Mouse (Mus musculus) liver, embryonic 14.5 days (tissue): ENCODE data around the gene Lamc2. TPM values are rescaled to one million over a fixed set of nuclear protein-coding genes. Genes with fewer than 3 reads are reported as not detected.

Experiments
- ATAC-seq: fragments of 200-750 bp; cut with Nextera tagmentation; 2 replicates; pipeline ENCODE4 v1.8.0; 2017; ENCODE audit warnings: moderate number of reproducible peaks, mild to moderate bottlenecking, moderate library complexity; ENCODE audit not compliant: insufficient read depth
- DNase-seq, 3 experiments: peaks; one replicate each; pipeline ENCODE4 v3.0.0-alpha.2; 2012 to 2013; ENCODE audit warnings: low read depth in 3 of 3, low spot score in 3 of 3
- H3K27ac ChIP-seq: fragments of 300-500 bp; sonication (generic); 2 replicates; pipeline ENCODE4 v1.5.1; 2014; ENCODE audit warnings: moderate library complexity, mild to moderate bottlenecking, control low read depth, inconsistent platforms
- H3K27me3 ChIP-seq: fragments of 300-500 bp; sonication (generic); 2 replicates; pipeline ENCODE4 v1.6.1; 2014; ENCODE audit warnings: mild to moderate bottlenecking, low read length, moderate library complexity; ENCODE audit not compliant: control insufficient read depth, insufficient read depth
- H3K36me3 ChIP-seq: fragments of 300-500 bp; sonication (generic); replicated peaks from 2 replicates; pipeline ENCODE4 v1.6.1; 2014; ENCODE audit warnings: low read depth; ENCODE audit not compliant: control insufficient read depth, insufficient read depth
- H3K4me1 ChIP-seq, 2 experiments: fragments of 200-500 bp in 1 of 2; fragments of 300-500 bp in 1 of 2; sonication (generic) in 1 of 2; replicated peaks; 2 replicates each; pipeline ENCODE4 v1.6.1; 2012 to 2014; ENCODE audit warnings: antibody characterized with exemption in 1 of 2, inconsistent platforms in 1 of 2, low read length in 1 of 2; ENCODE audit not compliant: control insufficient read depth in 2 of 2, insufficient read depth in 2 of 2
- H3K4me2 ChIP-seq: fragments of 300-500 bp; sonication (generic); 2 replicates; pipeline ENCODE4 v1.6.1; 2014; ENCODE audit warnings: low read depth, mild to moderate bottlenecking, control low read depth, moderate library complexity
- H3K4me3 ChIP-seq, 2 experiments: fragments of 200-500 bp in 1 of 2; fragments of 300-500 bp in 1 of 2; sonication (generic) in 1 of 2; 2 replicates each; pipeline ENCODE4 v1.5.1; 2012 to 2014; ENCODE audit warnings: low read depth in 2 of 2, low read length in 2 of 2, mild to moderate bottlenecking in 2 of 2, control low read depth in 1 of 2, inconsistent platforms in 1 of 2, moderate library complexity in 1 of 2; ENCODE audit not compliant: insufficient read depth in 1 of 2
- H3K9ac ChIP-seq: fragments of 300-500 bp; sonication (generic); replicated peaks from 2 replicates; pipeline ENCODE4 v1.6.1; 2014; ENCODE audit warnings: mild to moderate bottlenecking, control low read depth, moderate library complexity
- H3K9me3 ChIP-seq: fragments of 300-500 bp; sonication (generic); 2 replicates; pipeline ENCODE4 v1.6.1; 2016; ENCODE audit warnings: low read length, mixed read lengths; ENCODE audit not compliant: control insufficient read depth
- CTCF ChIP-seq: IDR thresholded peaks from 2 replicates; pipeline ENCODE4 v1.5.1; 2016; ENCODE audit warnings: antibody characterized with exemption, low read depth, control low read depth
- EP300 ChIP-seq: IDR thresholded peaks from 2 replicates; pipeline ENCODE4 v1.6.1; 2016; ENCODE audit warnings: antibody characterized with exemption, low read depth
- WGBS: fragments of 180-500 bp; shearing (Covaris S2); extraction: QIAGEN DNeasy Blood & Tissue Kit; methylation state at CpG from one replicate; pipeline ENCODE4 v1.1.7; 2014; ENCODE audit not compliant: insufficient replicate concordance; 5-methylcytosine and 5-hydroxymethylcytosine counted together
- polyA plus RNA-seq, 2 experiments: library from polyadenylated mRNA; depleted of rRNA in 1 of 2; stranded (reverse) in 1 of 2; unstranded in 1 of 2; fragments of >200 nt; fragmentation: Nextera tagmentation in 1 of 2; extraction: Ambion mirVana in 1 of 2; gene quantifications; 2 replicates each; pipeline versions ENCODE4 v1.2.1 to v1.2.3; 2012 to 2014

The Lamc2 gene
- polyA plus RNA-seq, 2 experiments, result 0.10 to 0.14 TPM

- WGBS, result 42% methylated on average over 4 of the region's 4 CpGs
- TF ChIP-seq CTCF (no peak), EP300 (no peak)
- Histone ChIP-seq H3K27me3 (no peaks in the 10 kb centered on the region), H3K4me3 (no peak overlapping the region), H3K36me3 (no peaks in the 10 kb centered on the region), H3K4me2 (no peak overlapping the region), H3K9ac (no peak overlapping the region), H3K9me3 (no peaks in the 10 kb centered on the region), H3K4me1 (no peaks in the 10 kb centered on the region), H3K27ac (no peak overlapping the region)
- no peak for DNase-seq
- ATAC-seq, result no peak
These were observed 24.7 kb upstream of the Lamc2 start for GRCm38 (mm10) chr1:153210992-153211391.

GRCm38 (mm10) chr1:153210198-153210597 is 24.0 kb upstream of the Lamc2 start:
- Histone ChIP-seq H3K4me2 (no peak overlapping the region), H3K9ac (no peak overlapping the region), H3K4me1 (no peaks in the 10 kb centered on the region), H3K27ac (no peak overlapping the region), H3K9me3 (no peaks in the 10 kb centered on the region), H3K27me3 (no peaks in the 10 kb centered on the region), H3K36me3 (no peaks in the 10 kb centered on the region), H3K4me3 (no peak overlapping the region)
- no peak for DNase-seq
- no peak for ATAC-seq
- WGBS, result 47% methylated on average over 2 of the region's 2 CpGs
- no peak for TF ChIP-seq EP300
- TF ChIP-seq CTCF, result no peak

DNA sequence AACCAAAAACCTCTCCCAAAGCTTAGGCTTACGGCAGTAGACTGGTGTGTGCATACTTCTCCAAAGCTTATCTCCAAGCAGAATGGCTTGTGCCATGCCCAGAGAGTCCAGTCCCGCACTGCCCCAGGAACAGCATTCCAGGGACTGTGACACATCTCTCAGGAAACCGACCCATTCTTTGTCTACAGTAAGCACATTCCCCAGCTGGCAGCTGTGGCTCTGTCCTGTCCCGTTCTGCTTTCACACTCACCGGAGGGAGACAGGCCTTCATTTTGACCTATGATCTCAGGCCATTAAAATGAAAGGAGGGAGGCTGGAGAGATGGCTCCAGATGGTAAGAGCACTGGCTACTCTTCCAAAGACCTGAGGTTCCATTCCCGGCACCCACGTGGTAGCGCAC is 15.9 kb upstream of the Lamc2 start:
- no peak for ATAC-seq
- Histone ChIP-seq H3K36me3 (no peaks in the 10 kb centered on the region), H3K27me3 (no peaks in the 10 kb centered on the region), H3K27ac (no peak overlapping the region), H3K9me3 (no peaks in the 10 kb centered on the region), H3K4me3 (no peak overlapping the region), H3K9ac (no peak overlapping the region), H3K4me2 (no peak overlapping the region), H3K4me1 (no peaks in the 10 kb centered on the region)
- 45% methylated on average over 8 of the region's 8 CpGs for WGBS
- TF ChIP-seq EP300, result no peak
- TF ChIP-seq CTCF, result no peak
- DNase-seq, result no peak

DNA sequence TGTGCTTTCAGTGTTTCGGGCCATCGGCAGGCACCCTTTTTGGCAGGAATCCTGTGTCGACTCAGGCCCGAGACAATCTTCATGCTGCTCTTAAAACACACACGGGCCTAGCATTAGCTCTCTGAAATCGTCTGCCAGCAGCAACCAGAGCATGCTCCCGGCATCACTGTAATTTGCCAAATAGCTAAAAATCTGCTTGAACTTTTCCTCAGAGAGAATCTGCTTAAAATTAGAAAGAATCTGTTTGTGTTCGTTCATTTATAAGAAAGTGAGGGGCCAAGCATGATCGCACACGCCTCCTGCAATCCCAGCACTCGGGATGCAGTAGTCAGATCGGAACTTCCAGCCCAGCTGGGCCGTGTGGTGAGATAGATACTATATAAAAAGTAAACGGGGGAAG is 15.2 kb upstream of the Lamc2 start:
- 56% methylated on average over 14 of the region's 14 CpGs for WGBS
- Histone ChIP-seq H3K4me2 (no peak overlapping the region), H3K36me3 (no peaks in the 10 kb centered on the region), H3K4me3 (no peak overlapping the region), H3K9me3 (no peaks in the 10 kb centered on the region), H3K27me3 (no peaks in the 10 kb centered on the region), H3K9ac (no peak overlapping the region), H3K4me1 (no peaks in the 10 kb centered on the region), H3K27ac (no peak overlapping the region)
- no peak for DNase-seq
- ATAC-seq, result no peak
- no peak for TF ChIP-seq EP300
- no peak for TF ChIP-seq CTCF

DNA sequence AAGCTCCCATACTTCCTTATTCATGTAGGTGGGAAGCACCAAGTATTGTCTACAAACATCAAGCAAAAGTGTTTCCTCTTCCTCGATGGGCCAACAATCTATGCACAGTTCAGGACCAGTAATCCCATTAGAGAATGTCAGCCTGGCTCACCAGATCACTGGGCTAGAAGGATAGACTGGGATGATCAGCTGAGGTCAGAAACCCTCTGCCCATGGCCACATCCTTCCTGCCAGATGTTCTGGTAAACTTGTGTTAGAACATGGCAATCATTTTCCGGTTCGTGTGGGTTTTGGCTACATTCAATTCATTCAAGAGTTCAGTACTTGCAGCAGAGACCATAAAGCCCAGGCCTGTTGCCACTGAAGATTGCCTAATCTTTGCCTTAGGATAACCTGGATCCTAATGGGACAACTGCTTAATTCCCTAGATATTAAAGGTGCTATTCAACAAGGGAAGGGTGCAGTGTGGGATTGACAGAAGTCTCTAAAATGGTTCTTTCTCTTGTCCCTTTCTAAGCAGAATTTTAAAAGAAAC is 11.1 kb upstream of the Lamc2 start:
- Histone ChIP-seq H3K9me3 (no peaks in the 10 kb centered on the region), H3K4me1 (no peaks in the 10 kb centered on the region), H3K27me3 (no peaks in the 10 kb centered on the region), H3K4me3 (no peak overlapping the region), H3K4me2 (no peak overlapping the region), H3K9ac (no peak overlapping the region), H3K36me3 (no peaks in the 10 kb centered on the region), H3K27ac (no peak overlapping the region)
- WGBS, result 18% methylated on average over 3 of the region's 3 CpGs
- ATAC-seq (no peak), DNase-seq (no peak)
- no peak for TF ChIP-seq EP300
- TF ChIP-seq CTCF, result no peak
